Comparison of ENCODE assay signal across 8 mouse cellular contexts in genomic region chr15:100637661-100638060, GRCm38 (mm10). TPM values are rescaled to one million over a fixed set of nuclear protein-coding genes. Genes with fewer than 3 reads are reported as not detected.
DNase-seq lines count a peak whose midpoint lies in the region; ATAC-seq and TF ChIP-seq lines count a peak whose summit lies in the region.

No protein-coding gene starts in this region.

- H3K27me3 ChIP-seq in hindbrain, embryonic 11.5 days (ENCODE audit: control insufficient read depth, insufficient read depth, low read length): peaks cover 45% of the 10 kb centered on the region
- peaks cover 59% of the 10 kb centered on the region for H3K27me3 ChIP-seq in hindbrain, embryonic 12.5 days
- H3K27me3 ChIP-seq in intestine, embryonic 15.5 days (replicated peaks): peaks cover 28% of the 10 kb centered on the region
- H3K27me3 ChIP-seq in lung, embryonic 14.5 days (ENCODE audit: insufficient read depth, low read length): peaks cover 45% of the 10 kb centered on the region
- no peaks in the 10 kb centered on the region for H3K27me3 ChIP-seq in stomach, postnatal 0 days (ENCODE audit: control insufficient read depth, insufficient read depth, low read length)
- peaks cover 53% of the 10 kb centered on the region for H3K27me3 ChIP-seq in midbrain, embryonic 14.5 days (ENCODE audit: control insufficient read depth, insufficient read depth, low read length)

- H3K9me3 ChIP-seq in hindbrain, embryonic 11.5 days (ENCODE audit: control insufficient read depth, low read length): no peaks in the 10 kb centered on the region
- H3K9me3 ChIP-seq in hindbrain, embryonic 12.5 days (replicated peaks): no peaks in the 10 kb centered on the region
- H3K9me3 ChIP-seq in intestine, embryonic 15.5 days: no peaks in the 10 kb centered on the region
- H3K9me3 ChIP-seq in lung, embryonic 14.5 days (ENCODE audit: low read depth, low read length): no peaks in the 10 kb centered on the region
- no peaks in the 10 kb centered on the region for H3K9me3 ChIP-seq in stomach, postnatal 0 days (ENCODE audit: control insufficient read depth, low read length)
- no peaks in the 10 kb centered on the region for H3K9me3 ChIP-seq in midbrain, embryonic 14.5 days (ENCODE audit: control insufficient read depth, low read length)

- TF ChIP-seq POLR2A in bone marrow, adult 2 months (IDR thresholded peaks at IDR 0.05; ENCODE audit: borderline replicate concordance, control insufficient read depth, low read depth, low read length): no peak

- H3K4me1 ChIP-seq in hindbrain, embryonic 11.5 days (replicated peaks; ENCODE audit: control insufficient read depth, insufficient read depth, low read length): peaks cover 8% of the 10 kb centered on the region
- peaks cover 13% of the 10 kb centered on the region for H3K4me1 ChIP-seq in hindbrain, embryonic 12.5 days
- H3K4me1 ChIP-seq in bone marrow, adult 2 months (ENCODE audit: control insufficient read depth, insufficient read depth, low read length): peaks cover 3% of the 10 kb centered on the region
- peaks cover 3% of the 10 kb centered on the region; the same call in 1 of the 2 replicates for H3K4me1 ChIP-seq in intestine, embryonic 15.5 days (replicated peaks)
- no peaks in the 10 kb centered on the region for H3K4me1 ChIP-seq in lung, embryonic 14.5 days (ENCODE audit: insufficient read depth)
- peaks cover 3% of the 10 kb centered on the region for H3K4me1 ChIP-seq in stomach, postnatal 0 days (replicated peaks; ENCODE audit: control insufficient read depth, insufficient read depth)
- H3K4me1 ChIP-seq in midbrain, embryonic 14.5 days (ENCODE audit: control insufficient read depth, insufficient read depth, low read length): peaks cover 12% of the 10 kb centered on the region; the same call in 1 of the 2 replicates

- no peak overlapping the region for H3K9ac ChIP-seq in hindbrain, embryonic 11.5 days (ENCODE audit: low read depth, low read length)
- no peak overlapping the region for H3K9ac ChIP-seq in hindbrain, embryonic 12.5 days
- no peak overlapping the region for H3K9ac ChIP-seq in intestine, embryonic 15.5 days
- no peak overlapping the region for H3K9ac ChIP-seq in lung, embryonic 14.5 days
- no peak overlapping the region for H3K9ac ChIP-seq in stomach, postnatal 0 days (ENCODE audit: low read length)
- H3K9ac ChIP-seq in midbrain, embryonic 14.5 days (replicated peaks; ENCODE audit: low read length): no peak overlapping the region

- no peaks in the 10 kb centered on the region for H3K36me3 ChIP-seq in hindbrain, embryonic 11.5 days (ENCODE audit: control insufficient read depth, insufficient read depth, low read length)
- H3K36me3 ChIP-seq in hindbrain, embryonic 12.5 days: no peaks in the 10 kb centered on the region
- H3K36me3 ChIP-seq in intestine, embryonic 15.5 days: no peaks in the 10 kb centered on the region
- H3K36me3 ChIP-seq in lung, embryonic 14.5 days (ENCODE audit: insufficient read depth): no peaks in the 10 kb centered on the region
- no peaks in the 10 kb centered on the region for H3K36me3 ChIP-seq in stomach, postnatal 0 days (ENCODE audit: control insufficient read depth, insufficient read depth, low read length)
- H3K36me3 ChIP-seq in midbrain, embryonic 14.5 days (ENCODE audit: control insufficient read depth, insufficient read depth, low read length): no peaks in the 10 kb centered on the region

- intact Hi-C loops in gastrocnemius, postnatal 36 days (cut with DNase I): loop anchor here (2.0 kb wide), 1 partner anchor 21 kb away; no protein-coding TSS in a partner anchor

- no peak overlapping the region for H3K27ac ChIP-seq in hindbrain, embryonic 11.5 days (ENCODE audit: low read depth, low read length)
- H3K27ac ChIP-seq in hindbrain, embryonic 12.5 days: no peak overlapping the region
- H3K27ac ChIP-seq in bone marrow, adult 2 months (ENCODE audit: control insufficient read depth, insufficient read depth, low read depth, low read length, poor library complexity): no peak overlapping the region
- H3K27ac ChIP-seq in intestine, embryonic 15.5 days: no peak overlapping the region
- no peak overlapping the region for H3K27ac ChIP-seq in lung, embryonic 14.5 days (ENCODE audit: low read depth)
- peak overlapping the region; percentile 96; the same call in 1 of the 2 replicates for H3K27ac ChIP-seq in stomach, postnatal 0 days (replicated peaks)
- H3K27ac ChIP-seq in midbrain, embryonic 14.5 days (replicated peaks; ENCODE audit: low read depth, low read length): no peak overlapping the region

- TF ChIP-seq CTCF in bone marrow, adult 2 months (IDR thresholded peaks at IDR 0.05; ENCODE audit: control insufficient read depth, insufficient read depth, low read length): peak; percentile 37; the same call in 1 of the 2 replicates
- TF ChIP-seq CTCF in lung, embryonic 14.5 days (IDR thresholded peaks at IDR 0.05; ENCODE audit: low read depth): peak; percentile 45
- peak; percentile 64 for TF ChIP-seq CTCF in stomach, postnatal 0 days (IDR thresholded peaks at IDR 0.05; ENCODE audit: low read depth)

- no peak overlapping the region for H3K4me2 ChIP-seq in hindbrain, embryonic 11.5 days (replicated peaks; ENCODE audit: low read depth, low read length)
- H3K4me2 ChIP-seq in hindbrain, embryonic 12.5 days (replicated peaks): no peak overlapping the region
- peak overlapping the region; percentile 94 for H3K4me2 ChIP-seq in intestine, embryonic 15.5 days (replicated peaks)
- H3K4me2 ChIP-seq in lung, embryonic 14.5 days: peak overlapping the region; percentile 92
- H3K4me2 ChIP-seq in stomach, postnatal 0 days (replicated peaks; ENCODE audit: low read depth): peak overlapping the region; percentile 86; the same call in 1 of the 2 replicates
- no peak overlapping the region for H3K4me2 ChIP-seq in midbrain, embryonic 14.5 days (ENCODE audit: low read length)

- DNase-seq in hindbrain, embryonic 11.5 days (ENCODE audit: low spot score): peak; percentile 23
- DNase-seq in lung, embryonic 14.5 days: peak; percentile 51
- DNase-seq in stomach, postnatal 0 days (ENCODE audit: low spot score): peak; percentile 61
- DNase-seq in gastrocnemius, postnatal 36 days: no peak
- no peak for DNase-seq in midbrain, embryonic 14.5 days

- H3K4me3 ChIP-seq in hindbrain, embryonic 11.5 days (ENCODE audit: low read depth, low read length): no peak overlapping the region
- H3K4me3 ChIP-seq in hindbrain, embryonic 12.5 days: no peak overlapping the region
- H3K4me3 ChIP-seq in bone marrow, adult 2 months (replicated peaks; ENCODE audit: control insufficient read depth, low read depth, low read length): no peak overlapping the region
- H3K4me3 ChIP-seq in intestine, embryonic 15.5 days (replicated peaks): peak overlapping the region; percentile 63; the same call in 1 of the 2 replicates
- H3K4me3 ChIP-seq in lung, embryonic 14.5 days (ENCODE audit: low read depth, low read length): no peak overlapping the region
- peak overlapping the region; percentile 63; the same call in 1 of the 2 replicates for H3K4me3 ChIP-seq in stomach, postnatal 0 days (ENCODE audit: low read depth, low read length)
- H3K4me3 ChIP-seq in midbrain, embryonic 14.5 days (replicated peaks; ENCODE audit: low read depth, low read length): no peak overlapping the region

- no peak for ATAC-seq in hindbrain, embryonic 11.5 days (ENCODE audit: low FRiP score)
- ATAC-seq in hindbrain, embryonic 12.5 days (ENCODE audit: low FRiP score): no peak
- no peak for ATAC-seq in intestine, embryonic 15.5 days
- ATAC-seq in lung, embryonic 14.5 days (ENCODE audit: insufficient read depth): no peak
- ATAC-seq in stomach, postnatal 0 days (ENCODE audit: low FRiP score, low TSS enrichment): no peak
- ATAC-seq in midbrain, embryonic 14.5 days (ENCODE audit: low FRiP score, low TSS enrichment): no peak

- TF ChIP-seq EP300 in stomach, postnatal 0 days (optimal IDR thresholded peaks at IDR 0.05): no peak

- WGBS in hindbrain, embryonic 11.5 days: 15% methylated on average over 6 of the region's 6 CpGs
- 16% methylated on average over 6 of the region's 6 CpGs for WGBS in hindbrain, embryonic 12.5 days
- WGBS in bone marrow, adult 2 months: 7% methylated on average over 6 of the region's 6 CpGs
- 19% methylated on average over 6 of the region's 6 CpGs for WGBS in intestine, embryonic 15.5 days
- 17% methylated on average over 6 of the region's 6 CpGs for WGBS in lung, embryonic 14.5 days
- 13% methylated on average over 6 of the region's 6 CpGs for WGBS in stomach, postnatal 0 days
- 21% methylated on average over 6 of the region's 6 CpGs for WGBS in midbrain, embryonic 14.5 days

RNA-seq across cellular contexts. Expression of gene Smagp, which starts 0.9 kb away (rescaled TPM):
- 4.1 and 5.5 TPM in 2 replicates for polyA plus RNA-seq in hindbrain, embryonic 11.5 days (2014; fragmentation: Nextera tagmentation; extraction: Ambion mirVana)
- 5.0 and 5.6 TPM in 2 replicates for polyA plus RNA-seq in hindbrain, embryonic 12.5 days (2016; fragmentation: Nextera tagmentation; extraction: Ambion mirVana)
- polyA plus RNA-seq in bone marrow, adult 2 months (2011; ENCODE audit: insufficient read depth, insufficient read length, low replicate concordance, missing spikeins): 7.3 and 8.7 TPM in 2 replicates
- polyA plus RNA-seq in intestine, embryonic 15.5 days (2015; fragmentation: Nextera tagmentation; extraction: Ambion mirVana): 37.7 and 41.2 TPM in 2 replicates
- 9.5 and 11.9 TPM in 2 replicates for polyA plus RNA-seq in lung, embryonic 14.5 days (2014; fragmentation: Nextera tagmentation; extraction: Ambion mirVana)
- polyA plus RNA-seq in stomach, postnatal 0 days (2015; fragmentation: Nextera tagmentation; extraction: Ambion mirVana): 94.8 and 103 TPM in 2 replicates
- 1 to 10 TPM; 2.4 to 4.1 TPM for total RNA-seq in gastrocnemius, postnatal 36 days (2021)
- polyA plus RNA-seq in midbrain, embryonic 14.5 days (2014; fragmentation: Nextera tagmentation; extraction: Ambion mirVana): 0.78 and 3.6 TPM in 2 replicates

RNA-seq across cellular contexts. Expression of gene Dazap2, which starts 22.5 kb away (rescaled TPM):
- 256 and 266 TPM in 2 replicates for polyA plus RNA-seq in hindbrain, embryonic 11.5 days (2014; fragmentation: Nextera tagmentation; extraction: Ambion mirVana)
- polyA plus RNA-seq in hindbrain, embryonic 12.5 days (2016; fragmentation: Nextera tagmentation; extraction: Ambion mirVana): 168 and 176 TPM in 2 replicates
- 121 and 138 TPM in 2 replicates for polyA plus RNA-seq in bone marrow, adult 2 months (2011; ENCODE audit: insufficient read depth, insufficient read length, low replicate concordance, missing spikeins)
- 245 and 263 TPM in 2 replicates for polyA plus RNA-seq in intestine, embryonic 15.5 days (2015; fragmentation: Nextera tagmentation; extraction: Ambion mirVana)
- 210 and 231 TPM in 2 replicates for polyA plus RNA-seq in lung, embryonic 14.5 days (2014; fragmentation: Nextera tagmentation; extraction: Ambion mirVana)
- 177 and 205 TPM in 2 replicates for polyA plus RNA-seq in stomach, postnatal 0 days (2015; fragmentation: Nextera tagmentation; extraction: Ambion mirVana)
- 10 to 100 TPM; 50.3 to 66.5 TPM for total RNA-seq in gastrocnemius, postnatal 36 days (2021)
- 139 and 171 TPM in 2 replicates for polyA plus RNA-seq in midbrain, embryonic 14.5 days (2014; fragmentation: Nextera tagmentation; extraction: Ambion mirVana)

RNA-seq across cellular contexts. Expression of gene Bin2, which starts 31.7 kb away (rescaled TPM):
- polyA plus RNA-seq in hindbrain, embryonic 11.5 days (2014; fragmentation: Nextera tagmentation; extraction: Ambion mirVana): 4.0 and 5.5 TPM in 2 replicates
- polyA plus RNA-seq in hindbrain, embryonic 12.5 days (2016; fragmentation: Nextera tagmentation; extraction: Ambion mirVana): 3.0 and 3.4 TPM in 2 replicates
- 72.6 and 139 TPM in 2 replicates for polyA plus RNA-seq in bone marrow, adult 2 months (2011; ENCODE audit: insufficient read depth, insufficient read length, low replicate concordance, missing spikeins)
- polyA plus RNA-seq in intestine, embryonic 15.5 days (2015; fragmentation: Nextera tagmentation; extraction: Ambion mirVana): 6.7 and 7.2 TPM in 2 replicates
- 4.8 TPM in 2 replicates for polyA plus RNA-seq in lung, embryonic 14.5 days (2014; fragmentation: Nextera tagmentation; extraction: Ambion mirVana)
- polyA plus RNA-seq in stomach, postnatal 0 days (2015; fragmentation: Nextera tagmentation; extraction: Ambion mirVana): 1.3 and 2.3 TPM in 2 replicates
- total RNA-seq in gastrocnemius, postnatal 36 days (2021): 1 to 10 TPM in 1 of 2 experiments, under 1 TPM in 1; 0.44 to 1.1 TPM
- 0.61 and 1.8 TPM in 2 replicates for polyA plus RNA-seq in midbrain, embryonic 14.5 days (2014; fragmentation: Nextera tagmentation; extraction: Ambion mirVana)

RNA-seq across cellular contexts. Expression of gene Pou6f1, which starts 37.9 kb away (rescaled TPM):
- polyA plus RNA-seq in hindbrain, embryonic 11.5 days (2014; fragmentation: Nextera tagmentation; extraction: Ambion mirVana): 15.7 and 16.2 TPM in 2 replicates
- 28.9 and 38.6 TPM in 2 replicates for polyA plus RNA-seq in hindbrain, embryonic 12.5 days (2016; fragmentation: Nextera tagmentation; extraction: Ambion mirVana)
- polyA plus RNA-seq in bone marrow, adult 2 months (2011; ENCODE audit: insufficient read depth, insufficient read length, low replicate concordance, missing spikeins): 5.9 and 7.7 TPM in 2 replicates
- polyA plus RNA-seq in intestine, embryonic 15.5 days (2015; fragmentation: Nextera tagmentation; extraction: Ambion mirVana): 4.0 and 4.4 TPM in 2 replicates
- 6.5 and 7.6 TPM in 2 replicates for polyA plus RNA-seq in lung, embryonic 14.5 days (2014; fragmentation: Nextera tagmentation; extraction: Ambion mirVana)
- polyA plus RNA-seq in stomach, postnatal 0 days (2015; fragmentation: Nextera tagmentation; extraction: Ambion mirVana): 2.6 and 3.2 TPM in 2 replicates
- 10 to 100 TPM; 10.4 to 14.1 TPM for total RNA-seq in gastrocnemius, postnatal 36 days (2021)
- polyA plus RNA-seq in midbrain, embryonic 14.5 days (2014; fragmentation: Nextera tagmentation; extraction: Ambion mirVana): 45.6 and 47.3 TPM in 2 replicates

RNA-seq across cellular contexts. Expression of gene Cela1, which starts 50.1 kb away (rescaled TPM):
- polyA plus RNA-seq in hindbrain, embryonic 11.5 days (2014; fragmentation: Nextera tagmentation; extraction: Ambion mirVana): 0.99 and 1.7 TPM in 2 replicates
- 1.6 and 1.9 TPM in 2 replicates for polyA plus RNA-seq in hindbrain, embryonic 12.5 days (2016; fragmentation: Nextera tagmentation; extraction: Ambion mirVana)
- 55.3 and 57.2 TPM in 2 replicates for polyA plus RNA-seq in bone marrow, adult 2 months (2011; ENCODE audit: insufficient read depth, insufficient read length, low replicate concordance, missing spikeins)
- 104 and 271 TPM in 2 replicates for polyA plus RNA-seq in intestine, embryonic 15.5 days (2015; fragmentation: Nextera tagmentation; extraction: Ambion mirVana)
- 0.97 and 1.2 TPM in 2 replicates for polyA plus RNA-seq in lung, embryonic 14.5 days (2014; fragmentation: Nextera tagmentation; extraction: Ambion mirVana)
- polyA plus RNA-seq in stomach, postnatal 0 days (2015; fragmentation: Nextera tagmentation; extraction: Ambion mirVana): 22.3 and 24.1 TPM in 2 replicates
- not detected for total RNA-seq in gastrocnemius, postnatal 36 days (2021)
- polyA plus RNA-seq in midbrain, embryonic 14.5 days (2014; fragmentation: Nextera tagmentation; extraction: Ambion mirVana): 0.74 TPM in 1 of 2 replicates, not detected in the other

Comparison
In these comparisons a context has a peak if more than half of its experiments do, and no peak if none do; other contexts are left out.
1. DNase-seq: peak in hindbrain, embryonic 11.5 days (single experiment), lung, embryonic 14.5 days (single experiment) and stomach, postnatal 0 days (single experiment); none in gastrocnemius, postnatal 36 days (0 of 2) and midbrain, embryonic 14.5 days (single experiment).
2. H3K4me2 ChIP-seq: peak in intestine, embryonic 15.5 days (single experiment), lung, embryonic 14.5 days (single experiment) and stomach, postnatal 0 days (single experiment); none in hindbrain, embryonic 11.5 days (single experiment), hindbrain, embryonic 12.5 days (single experiment) and midbrain, embryonic 14.5 days (single experiment).
3. H3K4me3 ChIP-seq: peak in intestine, embryonic 15.5 days (single experiment) and stomach, postnatal 0 days (single experiment); none in hindbrain, embryonic 11.5 days (single experiment), hindbrain, embryonic 12.5 days (single experiment), bone marrow, adult 2 months (single experiment), lung, embryonic 14.5 days (single experiment) and midbrain, embryonic 14.5 days (single experiment).
4. Peak in every context shown above with its lines, with median percentiles within 50 percentile points of each other: CTCF ChIP-seq.